Mouse (Mus musculus) liver, postnatal 0 days (tissue): Measurements from ENCODE around the gene Pde4b. TPM values are rescaled to one million over a fixed set of nuclear protein-coding genes. Genes with fewer than 3 reads are reported as not detected.

Source experiments
- ATAC-seq: fragments of 200-750 bp; cut with Nextera tagmentation; 2 replicates; pipeline ENCODE4 v1.8.0; 2017; ENCODE audit warnings: mild to moderate bottlenecking, moderate library complexity
- DNase-seq: peaks from one replicate; pipeline ENCODE4 v3.0.0-alpha.2; 2016
- H3K27ac ChIP-seq: fragments of 300-500 bp; sonication (generic); 2 replicates; pipeline ENCODE4 v1.5.1; 2014; ENCODE audit warnings: antibody characterized with exemption, moderate library complexity, mild to moderate bottlenecking, low read depth
- H3K27me3 ChIP-seq: fragments of 300-500 bp; sonication (generic); 2 replicates; pipeline ENCODE4 v1.6.1; 2014; ENCODE audit warnings: low read length, control low read depth, mixed read lengths; ENCODE audit not compliant: insufficient read depth
- H3K36me3 ChIP-seq: fragments of 300-500 bp; sonication (generic); replicated peaks from 2 replicates; pipeline ENCODE4 v1.6.1; 2014; ENCODE audit warnings: mild to moderate bottlenecking, control low read depth, low read length, moderate library complexity, mixed read lengths; ENCODE audit not compliant: insufficient read depth
- H3K4me1 ChIP-seq: fragments of 300-500 bp; sonication (generic); 2 replicates; pipeline ENCODE4 v1.6.1; 2014; ENCODE audit warnings: antibody characterized with exemption, mild to moderate bottlenecking, control low read depth; ENCODE audit not compliant: insufficient read depth
- H3K4me2 ChIP-seq: fragments of 300-500 bp; sonication (generic); 2 replicates; pipeline ENCODE4 v1.6.1; 2014; ENCODE audit warnings: low read depth, mild to moderate bottlenecking, low read length, moderate library complexity, mixed read lengths
- H3K4me3 ChIP-seq: fragments of 300-500 bp; sonication (generic); 2 replicates; pipeline ENCODE4 v1.5.1; 2014; ENCODE audit warnings: low read depth, low read length
- H3K9ac ChIP-seq: fragments of 300-500 bp; sonication (generic); replicated peaks from 2 replicates; pipeline ENCODE4 v1.6.1; 2014; ENCODE audit warnings: mild to moderate bottlenecking, moderate library complexity
- H3K9me3 ChIP-seq: fragments of 300-500 bp; sonication (generic); 2 replicates; pipeline ENCODE4 v1.6.1; 2016; ENCODE audit warnings: mild to moderate bottlenecking, control low read depth, low read length, mixed read lengths
- CTCF ChIP-seq: sonication (generic); IDR thresholded peaks from 2 replicates; pipeline ENCODE4 v1.5.1; 2016; ENCODE audit warnings: antibody characterized with exemption, low read depth
- EP300 ChIP-seq: IDR thresholded peaks from 2 replicates; pipeline ENCODE4 v1.6.1; 2016; ENCODE audit warnings: antibody characterized with exemption, low read depth, mild to moderate bottlenecking
- WGBS: fragments of 180-500 bp; shearing (Covaris S2); extraction: QIAGEN DNeasy Blood & Tissue Kit; methylation state at CpG from one replicate; pipeline ENCODE4 v1.1.7; 2014; ENCODE audit not compliant: insufficient replicate concordance; 5-methylcytosine and 5-hydroxymethylcytosine counted together
- polyA plus RNA-seq: library from polyadenylated mRNA; unstranded; fragments of >200 nt; fragmentation: Nextera tagmentation; extraction: Ambion mirVana; gene quantifications from 2 replicates; pipeline ENCODE4 v1.2.1, GENCODE M21; 2015

Gene Pde4b
- polyA plus RNA-seq, 1 experiment from 2014 or later, result 3.7 TPM

GRCm38 (mm10) chr4:102086336-102086735 lies 1.0 kb upstream of the Pde4b start:
- H3K27me3 ChIP-seq, result peaks cover 18% of the 10 kb centered on the region
- no peak for TF ChIP-seq CTCF
- no peak for TF ChIP-seq EP300
- no peaks in the 10 kb centered on the region for H3K9me3 ChIP-seq
- no peak overlapping the region for H3K27ac ChIP-seq
- ATAC-seq (no peak), DNase-seq (no peak)
- H3K36me3 ChIP-seq, result no peaks in the 10 kb centered on the region
- H3K4me3 ChIP-seq, result no peak overlapping the region
- peaks cover 5% of the 10 kb centered on the region for H3K4me1 ChIP-seq
- no peak overlapping the region for H3K9ac ChIP-seq
- 79% methylated on average over 4 of the region's 4 CpGs for WGBS
- H3K4me2 ChIP-seq, result no peak overlapping the region

DNA sequence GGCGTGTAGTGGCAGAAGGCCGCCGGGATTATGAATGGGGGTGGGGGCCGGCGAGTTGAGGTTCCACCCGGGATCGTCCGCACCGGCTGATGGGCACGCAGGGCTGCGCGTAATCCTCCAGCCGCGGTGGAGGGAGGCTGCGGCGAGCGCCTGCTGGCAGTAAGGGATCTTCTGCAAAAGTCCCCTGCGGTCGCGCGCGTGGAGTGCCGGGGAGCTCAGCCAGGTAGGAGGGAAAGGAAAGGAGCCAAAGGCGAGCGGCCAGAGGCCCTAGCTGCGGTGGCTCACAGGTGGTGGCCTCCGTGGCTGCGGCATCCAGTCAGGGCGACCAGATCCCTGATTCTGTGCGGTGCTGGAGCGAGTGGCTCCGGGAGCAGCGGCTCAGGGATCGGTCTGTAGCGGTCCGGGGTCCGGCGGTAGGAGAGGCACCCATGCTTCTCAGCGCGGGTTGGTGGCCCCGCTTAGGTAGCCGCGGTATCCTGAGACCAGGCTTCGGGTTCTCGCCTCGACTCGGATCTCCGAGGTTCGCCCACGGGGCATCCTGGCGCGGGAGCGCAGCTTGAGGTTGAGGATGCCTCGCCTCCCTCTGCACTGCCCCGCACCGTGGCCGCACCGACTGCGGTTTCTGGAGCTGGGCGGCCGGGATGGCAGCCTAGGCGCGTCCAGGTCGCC lies 357 bp downstream of the Pde4b start:
- H3K9me3 ChIP-seq, result no peaks in the 10 kb centered on the region
- TF ChIP-seq CTCF, result no peak
- no peak for TF ChIP-seq EP300
- 2% methylated on average over 64 of the region's 64 CpGs for WGBS
- peak overlapping the region; percentile 40 for H3K4me3 ChIP-seq
- DNase-seq, result peak; percentile 14
- H3K27ac ChIP-seq, result no peak overlapping the region
- peaks cover 18% of the 10 kb centered on the region for H3K27me3 ChIP-seq
- no peak overlapping the region for H3K9ac ChIP-seq
- no peaks in the 10 kb centered on the region for H3K36me3 ChIP-seq
- peaks cover 5% of the 10 kb centered on the region for H3K4me1 ChIP-seq
- no peak for ATAC-seq
- H3K4me2 ChIP-seq, result peak overlapping the region; percentile 71

GRCm38 (mm10) chr4:102088235-102088867 lies 1.0 kb downstream of the Pde4b start:
- TF ChIP-seq CTCF (no peak), EP300 (no peak)
- WGBS, result 26% methylated on average over 15 of the region's 15 CpGs
- H3K9ac ChIP-seq, result no peak overlapping the region

DNA sequence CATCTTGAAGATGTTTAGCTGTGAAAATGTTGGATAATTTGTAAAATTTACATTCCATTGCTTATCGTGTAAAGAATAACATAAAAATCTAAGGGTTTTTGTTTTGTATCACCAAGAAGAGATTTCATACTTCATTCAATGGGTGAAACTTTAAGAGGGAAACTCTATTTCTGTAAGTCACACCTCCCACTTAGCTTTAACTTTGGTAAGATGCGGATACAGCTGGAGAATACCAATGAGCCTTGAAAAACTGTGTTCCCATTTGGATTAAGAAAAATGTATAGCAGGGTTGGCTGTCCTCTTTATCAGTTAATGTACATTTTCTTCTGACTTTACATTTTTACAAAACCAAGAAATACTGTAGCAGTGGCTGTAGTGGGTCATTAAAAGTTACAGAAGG lies 8.5 kb downstream of the Pde4b start:
- 81% methylated on average over 2 of the region's 2 CpGs for WGBS

More at GRCm38 (mm10) chr4:102088235-102088867, 1.0 kb downstream of the Pde4b start:
- ATAC-seq, result no peak
- DNase-seq, result no peak
- Histone ChIP-seq H3K36me3 (no peaks in the 10 kb centered on the region), H3K4me2 (peak overlapping the region; percentile 71), H3K27ac (no peak overlapping the region), H3K9me3 (no peaks in the 10 kb centered on the region), H3K4me1 (peaks cover 5% of the 10 kb centered on the region), H3K4me3 (peak overlapping the region; percentile 40), H3K27me3 (peaks cover 18% of the 10 kb centered on the region)

DNA sequence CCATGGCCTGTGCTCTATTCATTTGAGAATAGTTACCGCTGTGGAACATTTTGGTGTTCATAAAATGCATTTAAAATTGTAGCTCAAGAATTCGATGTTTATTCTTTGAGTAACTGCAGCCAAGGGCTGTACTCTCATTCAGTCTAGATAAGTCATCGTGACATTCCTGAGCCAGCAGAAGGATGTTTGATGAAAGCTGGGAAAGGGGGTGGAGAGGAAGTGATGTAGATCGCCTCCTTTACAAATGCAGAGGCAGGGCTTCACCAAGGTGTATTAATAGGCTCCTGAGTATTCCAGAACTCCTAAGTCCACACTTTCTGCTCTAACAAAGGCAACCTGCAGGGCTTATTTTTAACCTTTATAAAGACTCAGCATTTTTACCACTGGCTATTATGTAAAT lies 14.9 kb downstream of the Pde4b start:
- no peaks in the 10 kb centered on the region for H3K9me3 ChIP-seq
- DNase-seq (no peak), ATAC-seq (no peak)
- H3K36me3 ChIP-seq, result no peaks in the 10 kb centered on the region
- no peak overlapping the region for H3K4me3 ChIP-seq
- no peaks in the 10 kb centered on the region for H3K4me1 ChIP-seq
- H3K27ac ChIP-seq, result no peak overlapping the region
- WGBS, result 60% methylated on average over 4 of the region's 4 CpGs
- no peak for TF ChIP-seq CTCF
- no peak for TF ChIP-seq EP300
- H3K9ac ChIP-seq, result no peak overlapping the region
- H3K4me2 ChIP-seq, result no peak overlapping the region
- H3K27me3 ChIP-seq, result no peaks in the 10 kb centered on the region

More for the DNA sequence above, 8.5 kb downstream of the Pde4b start:
- no peaks in the 10 kb centered on the region for H3K9me3 ChIP-seq
- H3K4me3 ChIP-seq, result no peak overlapping the region
- ATAC-seq (no peak), DNase-seq (no peak)
- TF ChIP-seq CTCF (no peak), EP300 (no peak)
- H3K27ac ChIP-seq, result no peak overlapping the region
- no peak overlapping the region for H3K4me2 ChIP-seq
- H3K4me1 ChIP-seq, result no peaks in the 10 kb centered on the region
- no peak overlapping the region for H3K9ac ChIP-seq
- H3K27me3 ChIP-seq, result no peaks in the 10 kb centered on the region
- H3K36me3 ChIP-seq, result no peaks in the 10 kb centered on the region

DNA sequence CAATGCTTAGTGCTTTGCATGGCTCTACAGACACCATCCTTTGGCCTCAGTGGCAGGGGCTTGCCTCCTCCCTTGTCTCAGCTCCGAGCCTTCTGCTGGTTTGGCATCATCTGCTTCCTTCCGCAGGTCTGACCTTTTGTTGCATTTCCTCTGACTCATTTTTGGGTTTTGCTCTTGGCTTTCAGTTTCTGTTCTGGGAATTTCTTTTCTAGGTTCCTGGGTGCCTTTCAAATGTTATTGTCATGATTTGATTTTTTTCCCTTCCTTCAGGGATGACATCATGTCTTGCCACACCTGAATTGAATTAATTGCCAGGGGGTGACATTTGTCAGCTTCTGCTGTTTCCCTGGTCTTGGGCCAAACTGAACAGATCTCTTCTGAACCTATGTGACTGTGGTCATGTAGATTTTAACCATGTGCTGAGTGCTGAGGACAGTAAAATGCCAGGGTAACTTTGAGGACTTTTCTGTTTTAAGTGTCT lies 17.2 kb downstream of the Pde4b start:
- H3K9ac ChIP-seq, result no peak overlapping the region
- no peaks in the 10 kb centered on the region for H3K27me3 ChIP-seq
- no peaks in the 10 kb centered on the region for H3K4me1 ChIP-seq
- no peaks in the 10 kb centered on the region for H3K36me3 ChIP-seq
- H3K9me3 ChIP-seq, result no peaks in the 10 kb centered on the region
- TF ChIP-seq CTCF, result no peak
- TF ChIP-seq EP300, result no peak
- no peak for ATAC-seq
- no peak overlapping the region for H3K4me3 ChIP-seq
- H3K27ac ChIP-seq, result no peak overlapping the region
- no peak for DNase-seq
- 28% methylated on average over 2 of the region's 2 CpGs for WGBS
- H3K4me2 ChIP-seq, result no peak overlapping the region
